Mouse (Mus musculus) myocyte (in vitro differentiated cells): ENCODE results near the gene Dek. TPM values are rescaled to one million over a fixed set of nuclear protein-coding genes. Genes with fewer than 3 reads are reported as not detected.

Experiments
- H3K27me3 ChIP-seq: one replicate; pipeline ENCODE4 v1.6.1; 2011; ENCODE audit not compliant: control insufficient read depth, insufficient read depth, insufficient read length
- H3K36me3 ChIP-seq: one replicate; pipeline ENCODE4 v1.6.1; 2011; ENCODE audit not compliant: control insufficient read depth, insufficient read depth
- H3K4me2 ChIP-seq: one replicate; pipeline ENCODE4 v1.6.1; 2011; ENCODE audit warnings: low read depth, control low read depth
- H3K4me3 ChIP-seq: one replicate; pipeline ENCODE4 v1.5.1; 2011; ENCODE audit warnings: mild to moderate bottlenecking, control low read depth, moderate library complexity
- H3K79me2 ChIP-seq: one replicate; pipeline ENCODE4 v1.6.1; 2011; ENCODE audit not compliant: control insufficient read depth, insufficient read depth
- H3ac ChIP-seq: one replicate; pipeline ENCODE4 v1.6.1; 2011; ENCODE audit not compliant: control insufficient read depth, insufficient read length
- CEBPB ChIP-seq: IDR thresholded peaks from 2 replicates; pipeline ENCODE4 v1.6.1; 2011; ENCODE audit warnings: mild to moderate bottlenecking, moderate library complexity; ENCODE audit not compliant: poor library complexity, insufficient read depth, severe bottlenecking
- E2F4 ChIP-seq: IDR thresholded peaks from one replicate; pipeline ENCODE4 v1.6.1; 2011; ENCODE audit warnings: mild to moderate bottlenecking, control low read depth, moderate library complexity; ENCODE audit not compliant: insufficient read depth
- MAX ChIP-seq: IDR thresholded peaks from one replicate; pipeline ENCODE4 v1.6.1; 2011; ENCODE audit warnings: low read depth, mild to moderate bottlenecking, control low read depth
- MYOD1 ChIP-seq, 3 experiments: IDR thresholded peaks; one replicate each; pipeline ENCODE4 v1.6.1; 2011; ENCODE audit warnings: control low read depth in 2 of 3, low read depth in 2 of 3, mild to moderate bottlenecking in 2 of 3, moderate library complexity in 1 of 3; ENCODE audit not compliant: insufficient read length in 2 of 3, control insufficient read depth in 1 of 3
- MYOG ChIP-seq, 3 experiments: IDR thresholded peaks; one replicate each; pipeline ENCODE4 v1.6.1; 2011; ENCODE audit warnings: control low read depth in 2 of 3, low read depth in 2 of 3, mild to moderate bottlenecking in 2 of 3; ENCODE audit not compliant: insufficient read length in 2 of 3, control insufficient read depth in 1 of 3, insufficient read depth in 1 of 3
- POLR2A ChIP-seq: IDR thresholded peaks from one replicate; pipeline ENCODE4 v1.6.1; 2011; ENCODE audit warnings: low read depth, mild to moderate bottlenecking, control low read depth, moderate library complexity; ENCODE audit not compliant: insufficient read length
- POLR2AphosphoS2 ChIP-seq: IDR thresholded peaks from one replicate; pipeline ENCODE4 v1.6.1; 2011; ENCODE audit warnings: low read depth, control low read depth; ENCODE audit not compliant: insufficient read length
- REST ChIP-seq: IDR thresholded peaks from one replicate; pipeline ENCODE4 v1.6.1; 2011; ENCODE audit warnings: mild to moderate bottlenecking, control low read depth, moderate library complexity; ENCODE audit not compliant: insufficient read depth, insufficient read length
- SRF ChIP-seq: IDR thresholded peaks from one replicate; pipeline ENCODE4 v1.6.1; 2011; ENCODE audit warnings: low read depth; ENCODE audit not compliant: control insufficient read depth, insufficient read length
- TCF12 ChIP-seq: IDR thresholded peaks from one replicate; pipeline ENCODE4 v1.6.1; 2011; ENCODE audit warnings: mild to moderate bottlenecking, control low read depth; ENCODE audit not compliant: poor library complexity, insufficient read depth, severe bottlenecking
- TCF3 ChIP-seq: IDR thresholded peaks from one replicate; pipeline ENCODE4 v1.6.1; 2011; ENCODE audit warnings: low read depth, control low read depth; ENCODE audit not compliant: insufficient read length
- USF1 ChIP-seq: IDR thresholded peaks from one replicate; pipeline ENCODE4 v1.6.1; 2011; ENCODE audit warnings: low read depth, mild to moderate bottlenecking, control low read depth, moderate library complexity
- polyA plus RNA-seq: library from polyadenylated mRNA; unstranded; fragments of >200 nt; fragmentation: generic; extraction: Trizol; gene quantifications from one replicate; pipeline ENCODE4 v1.2.1, GENCODE M21; 2012; ENCODE audit warnings: missing spikeins

The Dek gene
- polyA plus RNA-seq, 1 experiment, result 11.2 TPM

GRCm38 (mm10) chr13:47134836-47135235 is 28.8 kb upstream of the Dek start:
- Histone ChIP-seq H3ac (no peak overlapping the region), H3K36me3 (no peaks in the 10 kb centered on the region), H3K79me2 (no peaks in the 10 kb centered on the region), H3K4me3 (no peak overlapping the region), H3K4me2 (no peak overlapping the region), H3K27me3 (no peaks in the 10 kb centered on the region)
- no peak for TF ChIP-seq TCF3
- no peak for TF ChIP-seq SRF
- no peak for TF ChIP-seq MYOD1 (IDR thresholded peaks at IDR 0.05; ENCODE audit: control insufficient read depth in 1 of 3, insufficient read length in 2 of 3, low read depth in 2 of 3)
- TF ChIP-seq TCF12, result no peak
- no peak for TF ChIP-seq REST
- no peak for TF ChIP-seq MAX
- no peak for TF ChIP-seq POLR2A
- TF ChIP-seq E2F4, result no peak
- TF ChIP-seq POLR2AphosphoS2, result no peak
- TF ChIP-seq USF1, result no peak
- no peak for TF ChIP-seq MYOG (IDR thresholded peaks at IDR 0.05; ENCODE audit: control insufficient read depth in 1 of 3, insufficient read depth in 1 of 3, insufficient read length in 2 of 3, low read depth in 2 of 3)
- no peak for TF ChIP-seq CEBPB

- no peaks in the 10 kb centered on the region for H3K27me3 ChIP-seq
- H3K4me2 ChIP-seq, result no peak overlapping the region
- H3ac ChIP-seq, result no peak overlapping the region
- no peak for TF ChIP-seq POLR2AphosphoS2
- TF ChIP-seq CEBPB, result no peak
- no peak for TF ChIP-seq MYOG (IDR thresholded peaks at IDR 0.05; ENCODE audit: control insufficient read depth in 1 of 3, insufficient read depth in 1 of 3, insufficient read length in 2 of 3, low read depth in 2 of 3)
- no peak for TF ChIP-seq E2F4
- TF ChIP-seq MYOD1 (IDR thresholded peaks at IDR 0.05; ENCODE audit: control insufficient read depth in 1 of 3, insufficient read length in 2 of 3, low read depth in 2 of 3), result no peak
- TF ChIP-seq REST, result no peak
- TF ChIP-seq MAX, result no peak
- no peak for TF ChIP-seq TCF3
- TF ChIP-seq POLR2A, result no peak
- TF ChIP-seq SRF, result no peak
- TF ChIP-seq TCF12, result no peak
- TF ChIP-seq USF1, result no peak
- H3K36me3 ChIP-seq, result no peaks in the 10 kb centered on the region
- no peak overlapping the region for H3K4me3 ChIP-seq
- no peaks in the 10 kb centered on the region for H3K79me2 ChIP-seq
These were observed 27.1 kb upstream of the Dek start for GRCm38 (mm10) chr13:47133058-47133457.

GRCm38 (mm10) chr13:47129090-47129489 is 23.1 kb upstream of the Dek start:
- no peak overlapping the region for H3ac ChIP-seq
- H3K36me3 ChIP-seq, result no peaks in the 10 kb centered on the region
- TF ChIP-seq POLR2AphosphoS2 (no peak), CEBPB (no peak), USF1 (no peak), TCF12 (no peak), MYOG (IDR thresholded peaks at IDR 0.05; ENCODE audit: control insufficient read depth in 1 of 3, insufficient read depth in 1 of 3, insufficient read length in 2 of 3, low read depth in 2 of 3) (no peak), MAX (no peak), E2F4 (no peak), TCF3 (no peak), POLR2A (no peak), REST (no peak), MYOD1 (IDR thresholded peaks at IDR 0.05; ENCODE audit: control insufficient read depth in 1 of 3, insufficient read length in 2 of 3, low read depth in 2 of 3) (no peak)
- H3K4me3 ChIP-seq, result no peak overlapping the region
- H3K27me3 ChIP-seq, result no peaks in the 10 kb centered on the region
- no peaks in the 10 kb centered on the region for H3K79me2 ChIP-seq
- H3K4me2 ChIP-seq, result no peak overlapping the region

GRCm38 (mm10) chr13:47125595-47125994 is 19.6 kb upstream of the Dek start:
- Histone ChIP-seq H3K4me2 (no peak overlapping the region), H3K79me2 (no peaks in the 10 kb centered on the region)

More at GRCm38 (mm10) chr13:47125595-47125994, 19.6 kb upstream of the Dek start:
- no peak for TF ChIP-seq E2F4
- no peak for TF ChIP-seq POLR2A
- no peak for TF ChIP-seq USF1
- no peak for TF ChIP-seq TCF12
- TF ChIP-seq MYOD1 (IDR thresholded peaks at IDR 0.05; ENCODE audit: control insufficient read depth in 1 of 3, insufficient read length in 2 of 3, low read depth in 2 of 3), result no peak
- no peak for TF ChIP-seq MYOG (IDR thresholded peaks at IDR 0.05; ENCODE audit: control insufficient read depth in 1 of 3, insufficient read depth in 1 of 3, insufficient read length in 2 of 3, low read depth in 2 of 3)
- no peak for TF ChIP-seq CEBPB
- no peak for TF ChIP-seq POLR2AphosphoS2
- no peak for TF ChIP-seq REST
- TF ChIP-seq SRF, result no peak
- no peak for TF ChIP-seq MAX
- TF ChIP-seq TCF3, result no peak
- Histone ChIP-seq H3K36me3 (no peaks in the 10 kb centered on the region), H3K27me3 (no peaks in the 10 kb centered on the region), H3ac (no peak overlapping the region), H3K4me3 (no peak overlapping the region)
